Mouse (Mus musculus) embryo, embryonic 10.5 days (tissue): ENCODE measurements around the gene Dkk3.
A peak's percentile ranks its signal among the peaks of the same experiment; 100 is the strongest.

Source experiments
- DNase-seq: peaks from one replicate; pipeline ENCODE4 v3.0.0-alpha.2; 2015; ENCODE audit warnings: low spot score

Dkk3 gene

DNA sequence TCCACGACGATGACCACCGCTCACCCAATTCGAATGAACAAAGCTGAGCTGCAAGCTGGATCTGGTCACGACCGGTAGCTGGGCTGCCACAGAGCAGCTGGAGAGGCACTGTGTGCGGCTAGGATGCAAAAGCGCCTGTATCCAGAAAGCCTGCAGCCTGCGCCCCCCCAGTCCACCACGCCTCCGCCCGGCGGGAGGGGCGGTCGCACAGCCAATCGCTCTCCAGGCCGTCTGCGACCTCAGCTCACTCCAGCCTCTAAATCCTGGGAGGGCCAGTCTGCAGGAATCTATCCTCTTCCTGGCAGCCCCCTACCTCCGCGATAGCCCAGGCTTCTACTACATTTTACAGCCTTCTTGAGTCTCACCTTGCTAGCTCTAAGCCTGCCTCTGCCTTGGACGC is at the start of gene Dkk3:
Gene Dkk3, minus strand, starts transcription at position 116 of the 400 bp plus-strand sequence.
- peak; percentile 71 for DNase-seq

DNA sequence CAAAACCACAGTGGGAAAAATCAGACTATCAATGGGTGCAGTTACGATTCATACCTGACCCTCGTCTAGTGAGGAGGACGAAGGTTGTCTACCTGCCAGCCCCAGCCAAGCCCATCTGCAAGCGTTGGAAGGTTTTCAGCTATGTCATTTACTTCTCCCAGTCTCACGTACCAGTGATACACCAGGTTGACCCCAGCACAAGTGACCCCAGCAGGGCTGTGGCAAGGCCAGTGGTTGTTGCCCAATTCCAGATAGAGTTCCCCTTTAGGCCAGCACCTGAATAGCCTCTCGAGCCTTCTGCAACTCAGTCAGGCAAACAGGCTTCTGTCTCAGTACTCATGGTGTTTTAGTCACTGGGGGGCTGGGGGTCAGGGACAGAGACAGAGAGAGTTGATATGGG is 48.9 kb upstream of the Dkk3 start:
- no peak for DNase-seq

DNA sequence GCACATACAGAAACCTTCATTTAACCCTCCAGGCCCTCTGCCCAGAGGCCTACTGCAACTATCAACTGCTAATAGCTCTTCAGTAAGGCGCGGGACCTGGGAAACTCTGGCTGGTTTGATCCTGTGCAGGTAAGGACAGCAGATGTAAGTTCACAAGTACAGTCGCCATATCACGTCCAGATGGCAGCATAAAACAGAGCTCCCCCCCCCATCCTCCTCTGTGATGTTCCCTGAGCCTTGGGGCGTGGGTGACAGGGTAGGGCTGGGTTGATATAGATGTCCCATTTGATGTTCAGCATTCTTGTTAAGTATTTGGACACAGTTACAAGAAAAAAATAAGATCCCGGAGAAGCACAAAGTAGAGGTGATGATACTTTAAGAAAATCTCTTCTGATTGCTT is 46.7 kb upstream of the Dkk3 start:
- no peak for DNase-seq

DNA sequence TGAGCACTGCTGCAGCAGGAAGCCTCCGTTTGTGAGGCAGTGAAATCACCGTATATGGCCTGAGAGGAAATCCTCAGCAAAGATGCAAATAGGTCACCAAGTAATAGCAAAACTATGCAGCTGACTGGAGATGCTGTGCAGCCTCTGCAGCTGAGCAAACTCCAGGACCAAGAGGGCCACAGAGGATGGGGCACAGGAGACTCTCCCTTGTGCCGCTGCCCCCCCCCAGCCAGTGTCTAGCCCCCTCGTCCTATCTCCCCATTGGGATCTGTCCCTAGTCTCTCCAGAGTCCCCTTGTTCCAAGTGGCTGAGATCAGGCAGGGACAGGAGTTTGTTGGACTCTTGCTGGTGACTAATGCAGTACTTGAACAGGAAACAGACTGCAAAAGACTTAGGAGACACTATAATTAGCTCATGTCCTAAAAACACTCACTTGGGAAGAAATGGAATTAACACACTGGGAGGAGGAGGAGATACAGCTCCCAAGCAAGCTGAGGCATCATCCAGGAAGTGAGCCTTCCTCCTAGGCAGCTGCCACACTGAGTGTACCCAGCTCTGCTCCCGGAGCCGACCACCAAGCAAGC is 45.6 kb upstream of the Dkk3 start:
- DNase-seq = no peak

DNA sequence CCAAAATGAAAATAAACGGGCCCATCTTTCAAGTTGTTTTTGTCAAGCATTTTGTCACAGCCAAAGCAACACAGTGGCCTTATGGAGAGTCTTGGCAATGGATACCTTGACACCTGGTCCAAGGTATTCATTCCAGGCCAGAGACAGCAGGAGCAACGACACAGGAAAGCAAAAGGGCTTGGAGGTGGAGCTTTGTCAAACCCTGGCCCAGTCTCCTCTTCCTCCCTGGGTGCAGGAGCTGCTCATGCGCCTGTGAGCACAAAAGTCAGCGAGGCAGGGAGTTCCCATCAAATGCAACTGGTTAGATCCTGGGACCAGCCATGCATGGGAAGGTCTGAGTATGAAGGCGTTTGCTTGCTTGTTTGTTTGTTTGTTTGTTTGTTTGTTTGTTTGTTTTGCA is 45.1 kb upstream of the Dkk3 start:
- no peak for DNase-seq

DNA sequence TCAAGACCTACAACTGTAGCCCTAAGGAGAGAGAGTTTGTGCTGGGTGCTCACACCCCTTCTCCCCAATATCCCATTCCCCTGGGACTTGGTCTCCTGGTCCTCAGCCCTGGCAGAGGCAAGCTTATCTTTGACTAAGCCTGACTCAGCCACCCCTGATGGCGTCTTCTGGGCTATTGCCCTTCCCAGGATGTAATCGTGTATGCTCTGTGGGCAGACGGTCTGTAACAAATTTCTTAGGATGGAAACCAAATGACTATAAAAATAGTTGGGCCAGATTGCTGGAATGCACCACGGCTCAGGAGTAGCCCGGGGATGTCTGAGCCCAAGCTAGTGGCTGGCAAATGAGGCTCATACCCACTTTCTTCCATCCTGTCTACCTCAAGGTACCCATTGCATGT is 44.0 kb upstream of the Dkk3 start:
- no peak for DNase-seq

DNA sequence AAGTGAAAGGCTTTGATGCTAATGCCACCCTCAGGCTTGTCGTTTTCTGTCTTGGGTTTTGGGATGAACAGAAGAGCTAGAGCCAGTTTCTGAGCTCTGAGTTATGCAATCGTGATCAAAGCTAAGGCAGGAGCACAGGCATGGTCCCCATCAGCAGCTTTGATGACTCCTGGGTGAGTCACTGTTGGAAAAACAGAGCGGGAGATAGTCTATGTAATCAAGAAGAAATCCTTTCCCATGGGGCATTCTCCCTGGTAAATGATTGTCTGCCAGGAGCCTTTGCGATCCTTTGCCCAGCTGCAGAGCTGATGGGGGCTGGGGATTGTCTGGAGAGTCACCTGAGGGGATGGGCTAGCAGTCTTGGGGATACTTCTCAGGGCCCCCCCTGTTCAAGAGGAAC is 43.3 kb upstream of the Dkk3 start:
- no peak for DNase-seq

DNA sequence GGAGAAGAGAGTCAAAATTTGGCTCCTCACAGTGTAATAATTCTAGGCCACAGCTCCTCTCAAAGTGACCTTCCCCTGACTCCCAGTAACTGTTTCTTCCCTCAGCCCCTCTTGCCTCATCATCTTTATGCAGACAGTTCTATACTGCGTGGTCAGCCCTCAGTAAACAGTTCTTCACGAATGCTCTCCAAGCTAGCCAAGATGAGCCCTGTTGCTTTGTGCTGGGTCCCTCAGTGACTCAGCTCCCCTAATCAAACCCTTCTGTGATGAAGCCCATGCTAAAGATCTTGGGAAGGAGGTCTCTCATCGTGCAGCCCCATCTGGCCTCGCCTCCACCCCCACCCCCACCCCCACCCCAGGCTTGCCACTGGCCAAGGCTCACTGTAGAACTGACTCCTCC is 41.9 kb upstream of the Dkk3 start:
- DNase-seq = no peak

DNA sequence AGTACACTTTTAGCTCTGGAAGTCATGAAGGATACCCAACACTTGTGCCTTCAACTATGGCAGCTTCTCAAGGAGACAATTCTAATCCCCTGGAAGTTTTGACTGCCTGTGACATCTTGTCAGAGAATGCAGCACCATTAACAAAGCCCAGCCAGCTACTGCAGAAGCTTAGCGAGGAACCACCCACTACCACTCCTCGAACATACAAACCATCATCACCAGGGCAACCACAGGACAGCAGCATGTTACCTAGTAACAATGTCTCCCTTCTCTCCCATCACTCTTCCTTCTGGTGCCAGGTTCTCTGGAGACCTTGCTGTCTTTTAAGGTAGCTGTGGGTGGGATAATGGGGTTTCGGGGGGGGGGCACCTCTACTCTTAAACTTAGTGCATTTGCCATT is 40.5 kb upstream of the Dkk3 start:
- no peak for DNase-seq

DNA sequence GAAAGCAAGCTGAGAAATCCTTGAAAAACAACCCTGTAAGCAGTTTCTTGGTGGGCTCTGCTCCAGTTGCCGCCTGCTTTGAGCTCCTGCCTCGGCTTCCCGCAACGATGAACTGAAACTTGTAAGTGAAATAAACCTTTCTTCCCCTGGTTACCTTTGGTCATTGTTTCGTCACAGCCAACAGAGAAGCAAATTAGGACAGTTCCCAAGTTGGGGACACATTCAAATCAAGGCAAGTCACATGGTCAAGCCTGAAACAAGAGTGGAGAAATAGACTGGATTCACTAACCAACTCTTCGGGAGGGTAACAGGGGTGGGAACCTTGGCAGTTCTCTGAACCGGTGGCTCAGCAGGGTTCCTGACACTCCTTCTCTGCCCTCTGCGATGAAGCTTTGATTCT is 38.6 kb upstream of the Dkk3 start:
- no peak for DNase-seq

DNA sequence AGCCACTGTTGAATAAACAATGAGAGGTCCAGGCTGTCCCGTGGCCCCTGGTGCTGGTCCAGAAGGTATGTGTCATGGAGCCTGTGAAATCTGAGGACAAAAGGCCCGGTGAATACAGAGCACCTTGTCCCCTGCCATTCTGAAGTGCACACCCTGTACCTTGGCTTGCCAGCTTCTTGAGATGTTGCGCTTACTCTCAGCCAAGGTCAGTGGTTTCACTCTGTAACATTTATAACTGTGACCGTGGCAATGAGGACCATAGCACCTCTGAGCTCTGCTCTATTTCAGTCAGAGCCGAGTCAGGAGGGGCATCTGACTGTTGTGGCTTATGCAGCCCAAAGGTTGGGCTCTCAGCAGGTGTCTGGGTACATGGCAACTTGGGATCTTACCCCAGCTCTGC is 35.4 kb upstream of the Dkk3 start:
- DNase-seq = no peak

DNA sequence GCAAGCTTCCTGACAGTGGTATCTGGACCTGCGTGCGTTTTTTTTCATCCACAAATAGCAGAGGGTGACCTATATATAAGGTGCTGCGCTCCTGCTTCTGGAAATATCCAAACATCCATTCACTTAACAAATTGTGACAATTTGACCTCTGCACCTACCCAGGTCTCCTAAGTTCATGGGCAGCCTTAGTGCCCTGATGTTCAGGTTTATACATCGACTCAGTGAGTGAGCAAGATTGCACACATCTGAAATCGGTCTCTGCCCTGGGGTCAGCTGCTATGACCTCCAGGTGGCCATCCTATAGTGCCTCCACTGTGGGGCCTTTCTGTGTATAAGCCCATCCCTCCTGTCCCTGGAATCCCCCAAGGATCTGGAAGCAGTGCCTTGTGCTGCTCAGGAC is 33.9 kb upstream of the Dkk3 start:
- no peak for DNase-seq

DNA sequence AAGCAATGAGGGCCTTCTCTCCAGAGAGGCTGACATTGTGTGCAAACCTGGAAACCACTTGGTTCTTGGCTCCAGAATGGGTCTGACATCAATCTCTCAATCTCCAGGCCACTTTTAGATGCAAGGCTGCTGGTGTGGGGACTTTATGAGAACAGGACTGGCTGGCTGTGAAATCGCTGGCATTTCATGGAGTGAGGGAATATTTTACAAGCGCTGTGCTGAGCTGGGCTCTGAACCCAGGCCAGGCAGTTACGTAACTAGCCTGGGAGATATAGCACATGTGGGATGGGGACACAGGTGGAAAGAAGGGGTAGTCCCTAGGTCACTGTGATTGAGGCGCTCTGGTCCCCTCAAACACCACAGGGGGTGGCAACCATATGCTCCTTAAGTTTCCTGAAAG is 33.4 kb upstream of the Dkk3 start:
- DNase-seq = no peak

DNA sequence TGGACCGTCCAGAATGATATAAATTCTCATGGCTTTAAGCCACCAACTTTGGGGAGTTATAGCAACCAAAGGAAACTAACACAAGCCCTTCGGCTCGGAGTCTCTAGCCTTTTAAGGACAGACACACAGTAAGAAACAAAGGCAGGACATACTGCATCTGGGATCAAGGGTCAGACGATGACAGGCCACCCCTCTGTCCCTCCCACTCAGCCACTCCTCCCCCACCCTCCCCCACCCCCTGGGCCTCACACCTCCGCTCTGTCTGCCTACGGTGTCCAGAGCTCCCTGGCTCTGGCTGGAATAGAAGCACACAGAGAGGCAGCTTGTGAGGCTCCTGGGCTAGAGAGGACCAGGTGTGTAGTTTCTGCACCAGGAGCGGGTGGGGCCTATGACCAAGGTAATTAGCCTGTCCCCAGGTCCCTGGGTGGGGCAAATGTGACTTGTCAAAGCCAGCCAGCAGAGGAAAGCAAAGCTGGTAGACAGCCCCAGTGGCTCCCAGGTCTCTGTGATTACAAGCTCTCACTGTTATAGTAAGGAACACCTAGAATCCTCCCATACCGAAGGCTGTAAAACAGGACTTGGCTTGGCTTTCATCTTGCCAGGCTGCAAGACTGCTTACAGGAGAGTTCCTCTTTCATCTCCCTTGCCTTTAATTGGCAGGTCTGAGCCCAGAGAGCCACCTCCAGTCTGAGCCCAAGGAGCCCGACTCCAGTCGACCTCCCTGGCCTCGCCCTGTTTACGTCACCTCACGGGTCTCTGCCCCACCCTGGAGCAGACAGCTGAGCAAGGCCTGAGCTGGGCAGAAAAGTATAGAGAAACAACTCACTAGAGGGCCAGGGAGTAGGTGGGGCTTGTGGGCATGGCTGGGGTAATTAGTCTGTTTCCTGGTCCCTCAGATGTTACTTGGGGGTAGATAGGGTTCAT is 28.9 kb upstream of the Dkk3 start:
- DNase-seq = no peak

DNA sequence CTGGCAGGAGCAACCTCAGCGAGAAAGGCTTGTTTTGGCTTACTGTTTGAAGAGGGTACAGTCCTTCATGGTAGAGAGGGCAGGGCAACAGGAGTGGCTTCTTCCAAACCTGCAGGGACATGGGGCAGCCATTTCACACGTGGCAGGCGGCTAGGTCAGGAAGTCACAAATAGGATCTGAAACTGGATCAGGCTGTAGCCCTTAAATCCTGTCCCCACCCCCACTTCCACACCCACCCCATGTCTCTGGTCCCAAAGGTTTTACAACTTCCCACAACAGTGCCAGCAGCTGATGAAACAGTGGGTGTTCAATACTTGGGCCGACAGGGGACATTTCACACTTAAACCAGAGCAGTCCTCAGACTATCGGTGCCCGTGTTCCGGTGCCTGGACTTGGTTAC is 28.0 kb upstream of the Dkk3 start:
- no peak for DNase-seq

DNA sequence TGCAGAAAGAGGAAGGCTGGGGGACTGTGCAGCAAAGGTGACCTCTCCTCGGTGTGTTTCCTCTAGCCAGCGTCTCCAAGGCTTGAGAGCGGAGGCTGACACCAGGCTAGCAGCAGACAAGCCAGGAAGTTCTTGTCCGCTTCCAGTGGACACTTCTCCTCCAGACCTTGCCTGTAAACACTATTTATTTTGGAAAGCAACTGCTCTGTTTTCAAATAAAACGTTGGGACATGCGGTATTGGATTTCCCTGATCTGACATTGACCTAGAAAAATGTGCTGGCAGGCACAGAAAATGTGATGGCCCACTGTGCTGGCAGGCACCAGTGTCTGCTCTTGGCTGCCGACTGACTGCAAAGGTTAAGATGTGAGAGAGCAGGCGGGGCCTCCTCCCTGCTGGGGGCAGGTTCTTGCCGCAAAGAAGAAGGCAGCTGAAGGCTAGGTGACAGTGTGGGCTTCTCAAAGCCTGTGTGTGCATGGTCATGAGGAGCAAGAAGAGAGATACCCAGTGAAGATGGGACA is 26.4 kb upstream of the Dkk3 start:
- no peak for DNase-seq

DNA sequence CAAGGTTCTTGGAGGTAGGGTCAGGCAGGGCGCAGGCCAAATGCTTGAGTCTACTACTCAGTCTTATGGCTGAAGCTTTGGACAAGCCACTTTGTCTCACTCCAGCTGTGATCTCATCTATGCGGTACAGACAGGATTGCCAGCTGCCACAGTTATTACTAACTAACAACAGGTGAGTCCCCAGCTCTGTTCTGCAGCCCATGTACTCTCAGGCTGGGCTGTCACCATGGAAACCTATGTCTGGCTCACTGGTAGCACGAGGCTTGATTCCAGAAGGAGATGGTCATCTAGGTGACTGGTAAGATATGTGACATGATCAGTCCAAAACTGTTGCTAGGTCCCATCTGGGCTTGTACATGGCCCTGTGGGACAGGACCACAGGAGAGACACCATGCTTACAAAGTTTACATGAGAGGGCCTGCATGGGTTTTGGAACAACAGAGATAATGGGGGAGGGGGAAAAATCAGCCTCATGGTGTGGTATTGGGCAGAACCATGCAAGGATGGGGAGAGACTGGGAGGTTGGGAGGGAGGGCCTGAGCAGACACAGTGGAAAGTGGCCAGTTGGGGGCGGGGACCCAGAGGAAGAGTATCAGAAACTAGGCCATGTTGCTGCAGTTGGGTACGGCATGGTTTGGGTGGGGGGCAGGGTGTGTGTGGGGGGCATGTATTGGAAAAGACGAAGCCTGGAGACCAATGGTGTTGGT is 25.8 kb upstream of the Dkk3 start:
- DNase-seq = no peak

DNA sequence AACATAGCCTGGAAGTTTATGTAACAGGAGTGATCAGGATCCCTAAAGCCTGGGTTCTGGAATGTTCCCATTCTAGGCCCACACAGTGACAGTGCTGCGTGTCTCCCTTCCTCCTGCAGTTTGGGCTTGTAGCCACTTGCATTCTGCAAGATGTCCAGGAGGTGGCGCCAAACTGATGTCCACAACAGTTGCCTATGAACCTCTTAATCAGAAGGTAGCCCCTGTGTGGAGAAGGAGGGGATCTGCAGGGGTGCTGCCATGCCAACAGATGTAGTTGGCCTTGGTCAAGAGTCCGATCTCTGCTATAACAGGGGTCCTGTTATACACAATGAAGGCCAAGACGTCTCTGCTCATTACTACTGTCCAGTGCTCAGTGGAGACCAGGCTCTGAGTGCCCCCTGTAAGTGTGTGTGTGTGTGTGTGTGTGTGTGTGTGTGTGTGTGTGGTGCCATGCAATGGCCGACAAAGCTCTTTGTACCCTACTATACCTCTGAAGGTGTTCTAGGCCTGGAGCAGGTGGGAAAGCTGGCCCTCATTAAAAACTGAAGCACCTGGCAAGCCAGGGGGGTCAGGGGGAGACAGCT is 24.5 kb upstream of the Dkk3 start:
- peak; percentile 91 for DNase-seq

DNA sequence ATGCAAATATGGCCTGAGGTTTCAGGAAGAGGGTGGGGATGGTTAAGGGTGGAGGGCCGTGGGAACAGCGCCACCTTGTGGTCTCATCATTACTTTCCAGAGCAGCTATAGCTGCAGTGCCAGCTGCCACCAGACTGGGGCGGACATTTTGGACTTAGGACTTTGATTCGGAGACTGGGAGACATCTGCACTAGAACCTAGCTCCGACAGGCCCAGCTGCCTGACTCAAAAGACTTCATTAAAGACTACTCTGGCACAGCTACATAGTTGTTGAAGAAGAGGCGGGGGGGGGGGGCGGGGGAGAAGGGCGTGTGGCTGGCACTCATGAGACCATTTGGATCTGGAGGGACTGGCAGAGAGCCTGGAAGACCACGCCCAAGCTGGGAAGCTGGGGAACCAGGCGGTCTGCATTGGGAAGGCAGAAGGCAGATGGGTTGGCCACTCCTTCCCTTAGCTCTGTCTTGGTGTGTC is 21.4 kb upstream of the Dkk3 start:
- peak; percentile 94 for DNase-seq

DNA sequence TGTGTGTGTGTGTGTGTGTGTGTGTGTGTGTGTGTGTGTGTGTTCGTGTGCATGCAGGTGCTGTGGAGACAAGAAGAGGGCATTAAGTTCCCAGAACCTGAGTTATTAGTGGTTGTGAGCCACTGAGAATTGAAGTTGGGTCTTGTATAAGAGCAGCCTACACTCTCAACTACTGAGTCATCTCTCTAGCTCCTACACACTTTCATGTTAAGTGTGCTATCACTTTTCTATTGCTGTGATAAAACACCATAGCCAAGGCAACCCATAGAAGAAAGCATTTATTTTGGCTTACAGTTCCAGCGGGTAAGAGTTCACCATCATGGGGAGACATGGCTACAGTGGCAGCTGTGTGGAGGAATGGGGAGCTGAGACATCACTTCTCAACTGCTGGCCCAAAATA is 17.8 kb upstream of the Dkk3 start:
- DNase-seq = no peak

DNA sequence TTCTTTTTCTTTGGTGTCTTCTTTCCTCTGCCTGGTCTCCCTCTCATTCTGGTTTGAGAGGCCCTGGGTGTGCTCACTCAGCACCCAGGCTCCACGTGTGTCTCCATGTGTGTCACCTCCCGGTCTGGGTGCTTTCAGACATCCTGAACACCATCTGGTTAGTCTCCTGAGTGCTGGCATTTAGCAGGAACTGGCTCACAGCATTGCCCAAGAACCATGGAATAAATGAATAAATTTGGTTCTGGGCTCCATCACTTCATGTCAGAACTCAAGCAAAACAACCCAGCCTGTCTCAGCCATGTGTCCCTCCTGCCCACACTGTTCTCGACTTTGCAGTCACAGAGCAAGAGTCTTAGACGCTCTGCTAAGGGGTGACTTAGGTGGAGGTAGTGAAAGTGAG is 13.8 kb upstream of the Dkk3 start:
- DNase-seq = no peak

DNA sequence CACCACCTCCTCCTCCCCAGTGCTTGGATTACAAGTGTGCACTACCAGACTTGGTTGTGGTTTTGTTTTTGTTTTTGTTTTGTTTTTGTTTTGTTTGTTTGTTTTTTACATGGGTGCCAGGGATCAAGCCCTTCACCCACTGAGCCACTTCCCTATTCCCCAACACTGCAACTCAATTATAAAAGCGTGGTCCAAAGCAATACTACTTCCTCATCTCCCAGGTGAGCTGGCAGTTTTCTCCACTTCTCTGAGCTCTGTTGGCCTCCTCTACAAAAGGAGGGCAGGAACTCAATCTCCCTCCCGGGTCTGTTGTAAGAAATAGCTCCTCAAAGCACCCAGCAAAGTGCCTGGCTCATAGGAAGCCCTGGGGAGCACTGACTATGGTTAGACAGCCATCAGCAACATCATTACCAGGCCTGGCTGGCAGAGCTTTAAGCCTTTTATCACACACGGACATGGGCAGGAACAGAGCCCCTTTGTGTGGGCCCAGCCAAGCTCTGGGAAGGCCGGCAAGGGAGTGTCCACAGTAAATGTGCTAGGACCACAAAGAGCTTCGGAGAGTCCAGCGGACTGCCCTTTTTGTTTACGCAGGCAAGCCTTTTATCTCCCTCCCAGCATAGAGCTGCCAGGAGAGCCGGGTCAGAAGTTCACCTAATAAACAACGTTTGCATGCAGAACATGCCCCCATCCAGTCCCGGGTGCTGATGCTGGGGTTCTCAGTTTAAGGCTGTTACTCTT is 11.3 kb upstream of the Dkk3 start:
- DNase-seq = peak; percentile 73
